Mouse (Mus musculus) hindbrain, embryonic 11.5 days (tissue): ENCODE measurements around the gene Ccnb1ip1. TPM values are rescaled to one million over a fixed set of nuclear protein-coding genes. Genes with fewer than 3 reads are reported as not detected.

Experiments
- ATAC-seq: fragments of 200-750 bp; cut with Nextera tagmentation; 2 replicates; pipeline ENCODE4 v1.8.0; 2017; ENCODE audit warnings: mild to moderate bottlenecking, moderate TSS enrichment, moderate library complexity; ENCODE audit not compliant: low FRiP score
- DNase-seq: peaks from one replicate; pipeline ENCODE4 v3.0.0-alpha.2; 2015; ENCODE audit warnings: low spot score
- H3K27ac ChIP-seq: fragments of 300-500 bp; sonication (generic); 2 replicates; pipeline ENCODE4 v1.5.1; 2014; ENCODE audit warnings: mild to moderate bottlenecking, low read depth, low read length
- H3K27me3 ChIP-seq: fragments of 300-500 bp; sonication (generic); 2 replicates; pipeline ENCODE4 v1.6.1; 2014; ENCODE audit warnings: mild to moderate bottlenecking, low read length, moderate library complexity, mixed read lengths; ENCODE audit not compliant: control insufficient read depth, insufficient read depth
- H3K36me3 ChIP-seq: fragments of 300-500 bp; sonication (generic); 2 replicates; pipeline ENCODE4 v1.6.1; 2014; ENCODE audit warnings: mild to moderate bottlenecking, low read length, moderate library complexity, mixed read lengths; ENCODE audit not compliant: control insufficient read depth, insufficient read depth
- H3K4me1 ChIP-seq: fragments of 300-500 bp; sonication (generic); replicated peaks from 2 replicates; pipeline ENCODE4 v1.6.1; 2014; ENCODE audit warnings: low read length, mixed read lengths; ENCODE audit not compliant: control insufficient read depth, insufficient read depth
- H3K4me2 ChIP-seq: fragments of 300-500 bp; sonication (generic); replicated peaks from 2 replicates; pipeline ENCODE4 v1.6.1; 2014; ENCODE audit warnings: mild to moderate bottlenecking, low read depth, low read length
- H3K4me3 ChIP-seq: fragments of 300-500 bp; sonication (generic); 2 replicates; pipeline ENCODE4 v1.5.1; 2014; ENCODE audit warnings: low read depth, low read length
- H3K9ac ChIP-seq: fragments of 300-500 bp; sonication (generic); 2 replicates; pipeline ENCODE4 v1.6.1; 2014; ENCODE audit warnings: low read depth, low read length
- H3K9me3 ChIP-seq: fragments of 300-500 bp; sonication (generic); 2 replicates; pipeline ENCODE4 v1.6.1; 2016; ENCODE audit warnings: low read length; ENCODE audit not compliant: control insufficient read depth
- WGBS: fragments of 180-500 bp; shearing (Covaris S2); extraction: QIAGEN DNeasy Blood & Tissue Kit; methylation state at CpG from one replicate; pipeline ENCODE4 v1.1.7; 2014; 5-methylcytosine and 5-hydroxymethylcytosine counted together
- polyA plus RNA-seq: library from polyadenylated mRNA; unstranded; fragments of >200 nt; fragmentation: Nextera tagmentation; extraction: Ambion mirVana; gene quantifications from 2 replicates; pipeline ENCODE4 v1.2.1, GENCODE M21; 2014

Gene Ccnb1ip1
- polyA plus RNA-seq, 1 experiment from 2014 or later = not detected

GRCm38 (mm10) chr14:50795261-50795935, 12.1 kb downstream of the Ccnb1ip1 start:
- WGBS = 92% methylated on average over 24 of the region's 24 CpGs
- Histone ChIP-seq H3K9me3 (no peaks in the 10 kb centered on the region), H3K27me3 (no peaks in the 10 kb centered on the region), H3K4me1 (no peaks in the 10 kb centered on the region), H3K4me3 (no peak overlapping the region), H3K27ac (no peak overlapping the region), H3K9ac (no peak overlapping the region), H3K36me3 (no peaks in the 10 kb centered on the region), H3K4me2 (no peak overlapping the region)
- DNase-seq = no peak
- no peak for ATAC-seq

GRCm38 (mm10) chr14:50788157-50788556, 19.4 kb downstream of the Ccnb1ip1 start:
- no peaks in the 10 kb centered on the region for H3K36me3 ChIP-seq
- 15% methylated on average over 2 of the region's 2 CpGs for WGBS
- no peak for ATAC-seq

GRCm38 (mm10) chr14:50785251-50785637, 22.3 kb downstream of the Ccnb1ip1 start, which contains the start of gene Ttc5:
Gene Ttc5 (minus strand): TSS chr14:50785519.
- peak within 1 kb of the TSS; percentile 77 for H3K4me3 ChIP-seq
- 0% methylated on average over 21 of the region's 21 CpGs for WGBS
- no peaks in the 10 kb centered on the region for H3K27me3 ChIP-seq
- no peaks in the 10 kb centered on the region for H3K4me1 ChIP-seq
- peak within 1 kb of the TSS; percentile 82 for H3K9ac ChIP-seq
- DNase-seq = peak; percentile 97
- peak; percentile 94 for ATAC-seq
- no peak within 1 kb of the TSS for H3K27ac ChIP-seq
- H3K9me3 ChIP-seq = no peaks in the 10 kb centered on the region
- peaks cover 3% of the 10 kb centered on the region; the same call in 1 of the 2 replicates for H3K36me3 ChIP-seq
- peak within 1 kb of the TSS; percentile 37 for H3K4me2 ChIP-seq

More at GRCm38 (mm10) chr14:50788157-50788556, 19.4 kb downstream of the Ccnb1ip1 start:
- DNase-seq = no peak
- Histone ChIP-seq H3K27ac (no peak overlapping the region), H3K27me3 (no peaks in the 10 kb centered on the region), H3K9ac (no peak overlapping the region), H3K4me2 (no peak overlapping the region), H3K4me3 (no peak overlapping the region), H3K4me1 (no peaks in the 10 kb centered on the region), H3K9me3 (no peaks in the 10 kb centered on the region)

- H3K4me3 ChIP-seq = peak overlapping the region; percentile 77
- ATAC-seq (no peak), DNase-seq (no peak)
- 29% methylated on average over 16 of the region's 16 CpGs for WGBS
- H3K27ac ChIP-seq = no peak overlapping the region
- H3K9ac ChIP-seq = peak overlapping the region; percentile 82
- H3K36me3 ChIP-seq = peaks cover 3% of the 10 kb centered on the region; the same call in 1 of the 2 replicates
- H3K9me3 ChIP-seq = no peaks in the 10 kb centered on the region
- no peaks in the 10 kb centered on the region for H3K4me1 ChIP-seq
- peak overlapping the region; percentile 37 for H3K4me2 ChIP-seq
- no peaks in the 10 kb centered on the region for H3K27me3 ChIP-seq
These were observed 22.9 kb downstream of the Ccnb1ip1 start for GRCm38 (mm10) chr14:50784391-50785250.

GRCm38 (mm10) chr14:50782166-50782565, 25.4 kb downstream of the Ccnb1ip1 start:
- Histone ChIP-seq H3K9ac (no peak overlapping the region), H3K4me1 (no peaks in the 10 kb centered on the region), H3K36me3 (peaks cover 3% of the 10 kb centered on the region; the same call in 1 of the 2 replicates), H3K27ac (no peak overlapping the region), H3K27me3 (no peaks in the 10 kb centered on the region), H3K4me3 (no peak overlapping the region), H3K4me2 (no peak overlapping the region), H3K9me3 (no peaks in the 10 kb centered on the region)
- ATAC-seq = no peak
- 96% methylated on average over 3 of the region's 3 CpGs for WGBS
- DNase-seq = no peak

GRCm38 (mm10) chr14:50771342-50771741, 36.2 kb downstream of the Ccnb1ip1 start:
- Histone ChIP-seq H3K9ac (no peak overlapping the region), H3K36me3 (peaks cover 6% of the 10 kb centered on the region; the same call in 1 of the 2 replicates), H3K4me2 (no peak overlapping the region), H3K9me3 (no peaks in the 10 kb centered on the region), H3K27ac (no peak overlapping the region), H3K4me1 (no peaks in the 10 kb centered on the region), H3K27me3 (no peaks in the 10 kb centered on the region), H3K4me3 (no peak overlapping the region)
- 79% methylated on average over 2 of the region's 2 CpGs for WGBS
- ATAC-seq (no peak), DNase-seq (peak; percentile 9)

- no peaks in the 10 kb centered on the region for H3K36me3 ChIP-seq
- H3K27ac ChIP-seq = no peak overlapping the region
- no peak for ATAC-seq
- no peak overlapping the region for H3K9ac ChIP-seq
- H3K9me3 ChIP-seq = no peaks in the 10 kb centered on the region
- 96% methylated on average over 6 of the region's 6 CpGs for WGBS
- H3K27me3 ChIP-seq = no peaks in the 10 kb centered on the region
- H3K4me2 ChIP-seq = no peak overlapping the region
- H3K4me3 ChIP-seq = no peak overlapping the region
- H3K4me1 ChIP-seq = no peaks in the 10 kb centered on the region
- no peak for DNase-seq
These were observed 41.8 kb downstream of the Ccnb1ip1 start for GRCm38 (mm10) chr14:50765736-50766135.

- DNase-seq (no peak), ATAC-seq (no peak)
- no peak overlapping the region for H3K27ac ChIP-seq
- no peaks in the 10 kb centered on the region for H3K27me3 ChIP-seq
- H3K9me3 ChIP-seq = no peaks in the 10 kb centered on the region
- no peak overlapping the region for H3K4me3 ChIP-seq
- WGBS = 87% methylated on average over 5 of the region's 5 CpGs
- H3K4me2 ChIP-seq = no peak overlapping the region
- H3K9ac ChIP-seq = no peak overlapping the region
- no peaks in the 10 kb centered on the region for H3K4me1 ChIP-seq
- no peaks in the 10 kb centered on the region for H3K36me3 ChIP-seq
These were observed 49.0 kb downstream of the Ccnb1ip1 start for GRCm38 (mm10) chr14:50758416-50759085.
